Mouse (Mus musculus) right cerebral cortex, postnatal 10 days (tissue): ENCODE results near the gene Ttc23.

Experiments used
- DNase-seq, 2 experiments: peaks; one replicate each; pipeline ENCODE4 v3.0.0; 2021; ENCODE audit warnings: low spot score in 2 of 2

The Ttc23 gene

DNA sequence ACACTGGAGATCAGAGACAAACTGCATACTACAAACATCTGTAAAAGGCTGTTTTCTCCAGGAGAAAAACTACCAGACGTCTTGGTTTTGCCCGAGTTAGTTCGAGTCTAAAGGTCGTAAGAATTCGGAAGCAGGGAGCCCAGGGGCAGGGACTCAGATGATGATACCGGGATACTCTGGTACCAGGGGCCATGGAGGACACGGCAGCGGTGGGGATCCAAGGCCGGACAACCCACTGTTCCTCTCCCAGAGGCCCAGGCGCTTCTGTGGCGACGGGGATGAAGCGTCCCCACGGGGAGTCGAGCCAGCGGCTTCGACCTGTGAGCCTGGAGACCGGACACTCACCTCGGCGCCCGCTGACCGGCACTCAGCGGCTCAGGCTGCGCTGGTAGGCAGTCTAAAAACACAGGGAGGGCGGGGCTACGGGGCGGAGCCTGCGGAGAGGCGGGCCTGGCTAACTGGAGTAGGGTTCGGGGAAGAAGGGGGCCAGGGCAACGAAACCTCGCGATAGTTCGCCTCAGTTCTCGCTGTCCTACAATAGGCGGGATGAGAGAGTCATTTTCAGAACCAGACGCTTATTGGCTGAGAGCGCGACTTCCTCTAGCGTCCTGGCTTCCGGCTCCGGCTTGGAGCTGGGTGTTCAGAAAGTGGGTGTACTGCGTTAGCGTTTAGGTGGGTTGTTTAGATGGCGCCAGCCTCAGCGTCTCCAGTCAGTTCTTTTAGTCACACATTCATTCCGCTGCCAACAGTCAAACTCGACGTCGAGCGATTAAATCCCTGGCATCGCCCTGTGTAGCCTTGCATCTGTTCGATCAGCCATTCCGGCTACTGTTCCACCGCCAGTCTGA is 2.2 kb upstream of the Ttc23 start, which contains the start of gene Lrrc28:
TSS of gene Lrrc28 (minus strand) at position 436 of the 848 bp plus-strand sequence.
- DNase-seq: peak; percentile 99 to 100

DNA sequence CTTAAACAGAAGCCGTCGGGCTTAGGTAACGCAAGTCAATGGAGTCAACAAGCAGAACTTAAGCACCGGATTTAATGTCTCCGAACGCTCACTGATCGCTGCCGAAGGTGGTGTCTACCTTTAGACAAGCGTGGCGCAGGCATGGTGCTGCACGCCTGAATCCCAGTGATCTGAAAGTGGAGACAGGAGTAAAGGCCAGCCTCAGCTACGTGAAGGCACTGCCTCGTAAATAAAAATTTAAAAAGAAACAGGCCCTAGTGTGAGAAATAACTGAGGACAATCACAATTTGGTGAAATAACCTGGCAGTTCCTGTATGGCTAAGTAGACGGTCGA is 1.6 kb upstream of the Ttc23 start:
- DNase-seq: no peak

DNA sequence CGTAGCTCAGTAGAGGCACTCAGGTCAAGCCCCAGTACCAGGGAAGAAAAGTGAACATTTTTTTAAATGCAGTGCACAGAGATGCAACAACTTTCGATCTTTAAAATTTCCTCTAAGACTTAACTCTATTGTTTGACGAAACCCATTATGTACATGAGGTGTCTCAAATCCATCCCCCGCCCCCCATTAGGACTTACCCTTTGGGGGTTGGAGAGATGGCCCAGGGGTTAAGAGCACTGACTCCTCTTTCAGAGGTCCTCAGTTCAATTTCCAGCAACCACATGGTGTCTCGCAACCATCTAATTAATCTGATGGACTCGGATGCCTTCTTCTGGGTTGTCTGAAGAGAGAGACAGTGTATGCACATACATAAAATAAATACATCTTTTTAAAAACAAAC is 1.1 kb upstream of the Ttc23 start:
- no peak for DNase-seq

DNA sequence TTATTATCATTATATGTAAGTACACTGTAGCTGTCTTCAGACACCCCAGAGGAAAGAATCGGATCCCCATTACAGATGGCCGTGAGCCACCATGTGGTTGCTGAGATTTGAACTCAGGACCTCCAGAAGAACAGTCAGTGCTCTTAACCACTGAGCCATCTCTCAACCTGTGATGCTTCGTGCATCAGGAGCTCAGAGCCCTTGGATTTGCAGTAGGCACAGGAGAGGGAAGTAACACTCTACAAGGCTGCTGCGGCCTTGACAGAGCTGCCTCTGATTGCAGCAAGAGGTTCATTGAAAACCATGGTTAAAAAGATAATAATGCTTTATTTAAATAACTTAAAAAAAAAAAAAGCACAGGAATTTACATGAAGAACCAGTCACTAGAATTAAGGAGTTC is 1.2 kb downstream of the Ttc23 start:
- no peak for DNase-seq

DNA sequence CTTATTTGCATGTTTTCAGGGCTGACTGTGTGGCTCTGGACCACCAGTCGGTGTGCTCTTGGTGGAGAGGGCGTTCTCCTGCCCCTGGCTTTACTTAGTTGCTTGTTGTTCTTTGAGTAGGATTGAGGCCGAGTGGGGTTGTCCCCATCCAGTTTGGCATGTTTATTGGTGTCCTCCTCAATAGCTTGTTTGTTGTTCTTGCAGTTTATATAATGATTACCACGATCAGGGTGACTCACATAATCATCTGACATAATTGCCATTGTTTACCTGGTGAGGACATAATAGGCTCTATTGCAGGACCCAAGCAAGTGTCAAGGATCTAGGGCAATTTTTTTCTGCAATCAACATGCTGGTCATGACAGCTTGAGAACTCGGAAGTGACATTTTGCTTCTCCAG is 5.0 kb downstream of the Ttc23 start:
- no peak for DNase-seq

DNA sequence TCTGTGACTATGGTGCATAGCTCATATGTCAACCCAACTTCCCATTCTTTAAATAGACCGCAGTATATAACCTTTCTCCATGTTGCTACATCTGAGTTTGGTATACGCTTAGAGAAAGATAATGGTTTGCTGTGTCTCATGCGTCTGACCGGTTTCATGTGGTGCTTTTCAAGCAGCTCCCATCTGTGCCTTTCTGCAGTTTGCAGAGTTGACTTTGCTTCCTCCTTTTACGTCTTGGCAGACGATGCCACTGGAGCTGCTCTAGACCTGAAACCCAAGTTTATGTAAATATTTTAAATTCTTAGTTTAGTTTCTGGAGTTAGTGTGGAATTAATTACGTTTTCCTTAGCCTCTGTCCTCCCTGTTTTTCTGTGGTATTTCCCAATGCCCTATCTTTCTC is 7.5 kb downstream of the Ttc23 start:
- peak; percentile 50 to 74 for DNase-seq

DNA sequence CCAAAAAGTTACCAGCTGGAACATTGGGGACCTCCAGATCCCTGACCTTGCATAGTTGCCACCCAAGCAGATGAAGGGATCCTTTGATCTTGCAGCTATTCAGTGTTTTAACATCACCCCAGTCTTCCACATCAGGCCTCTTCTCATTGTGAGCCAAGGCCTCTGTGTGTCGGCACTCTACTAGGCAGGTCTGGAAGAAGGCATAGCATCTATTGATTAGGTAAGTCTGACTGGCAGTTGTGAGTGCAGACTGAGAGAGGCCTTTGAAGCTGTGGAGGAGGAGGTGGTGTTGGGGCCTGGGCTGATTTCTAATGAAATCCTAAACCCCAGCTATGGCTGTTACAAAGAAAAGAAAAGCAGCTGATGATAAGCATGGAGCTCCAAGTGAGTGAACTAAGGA is 8.0 kb downstream of the Ttc23 start:
- DNase-seq: no peak

DNA sequence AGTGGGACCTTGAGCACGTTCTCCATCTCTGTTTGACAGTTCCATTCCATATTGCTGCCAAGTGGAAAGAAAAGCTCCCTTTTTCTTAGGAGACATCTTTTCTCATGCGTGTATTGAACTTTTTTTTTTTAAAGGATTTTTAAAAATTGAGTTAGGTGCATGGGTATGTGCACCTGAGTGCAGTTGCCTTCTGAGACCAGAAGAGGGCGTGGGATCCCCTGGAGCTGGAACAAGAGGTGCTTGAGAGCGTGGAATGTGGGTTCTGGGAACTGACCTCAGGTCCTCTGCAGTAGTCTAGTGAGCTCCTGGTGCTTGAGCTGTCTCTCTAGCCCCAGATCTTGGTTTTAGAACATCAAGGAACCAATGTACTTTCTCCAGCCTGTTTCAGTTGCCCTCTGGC is 10.9 kb downstream of the Ttc23 start:
- no peak for DNase-seq

DNA sequence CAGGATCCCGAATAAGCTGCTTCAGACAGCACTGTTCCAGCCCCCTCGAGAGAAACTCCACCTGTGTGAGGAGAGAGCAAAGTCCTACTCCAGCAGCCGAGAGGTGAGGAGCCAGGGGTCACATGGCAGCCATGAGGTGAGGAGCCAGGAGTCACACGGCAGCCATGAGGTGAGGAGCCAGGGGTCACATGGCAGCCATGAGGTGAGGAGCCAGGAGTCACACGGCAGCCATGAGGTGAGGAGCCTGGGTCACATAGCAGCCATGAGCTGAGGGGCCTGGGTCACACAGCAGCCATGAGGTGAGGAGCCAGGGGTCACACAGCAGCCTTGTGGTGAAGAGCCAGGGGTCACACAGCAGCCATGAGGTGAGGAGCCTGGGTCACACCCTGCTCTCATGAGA is 15.2 kb downstream of the Ttc23 start:
- DNase-seq: peak in 1 of 2 experiments; percentile 14

DNA sequence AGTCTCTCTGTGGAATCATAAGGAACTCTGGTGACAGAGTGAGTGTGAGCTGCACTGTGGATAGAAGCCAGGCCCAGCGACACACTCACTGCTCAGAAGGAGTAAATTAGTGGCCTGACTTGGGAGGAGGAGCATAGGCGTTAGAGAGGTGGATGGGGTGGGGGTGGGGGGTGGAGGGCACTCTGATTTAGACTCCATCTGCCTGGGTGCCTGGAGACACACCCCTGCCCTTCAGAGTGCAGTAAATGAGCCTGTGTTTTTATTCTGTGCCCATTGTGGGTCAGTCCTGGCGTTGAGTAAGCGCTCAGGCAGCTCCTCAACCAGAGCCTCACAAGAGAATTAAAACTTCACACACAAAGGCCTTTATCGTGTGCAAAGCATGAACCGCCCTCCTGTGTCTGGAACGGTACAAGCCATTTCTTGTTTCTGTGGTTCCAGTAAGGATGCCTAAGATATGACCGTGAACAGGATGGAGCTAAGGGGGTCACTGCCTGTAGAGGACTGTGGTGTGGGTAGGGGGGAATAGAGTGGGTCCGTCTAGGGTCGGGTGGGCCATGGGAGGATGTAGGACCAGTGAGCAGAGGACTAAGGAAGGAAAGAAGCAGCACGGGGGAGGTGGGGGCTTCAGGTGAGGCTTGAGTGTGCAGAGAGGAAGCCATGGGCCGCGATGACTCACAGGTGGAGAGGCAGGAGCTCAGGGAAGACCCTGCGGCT is 16.9 kb downstream of the Ttc23 start:
- peak in 1 of 2 experiments; percentile 12 for DNase-seq

DNA sequence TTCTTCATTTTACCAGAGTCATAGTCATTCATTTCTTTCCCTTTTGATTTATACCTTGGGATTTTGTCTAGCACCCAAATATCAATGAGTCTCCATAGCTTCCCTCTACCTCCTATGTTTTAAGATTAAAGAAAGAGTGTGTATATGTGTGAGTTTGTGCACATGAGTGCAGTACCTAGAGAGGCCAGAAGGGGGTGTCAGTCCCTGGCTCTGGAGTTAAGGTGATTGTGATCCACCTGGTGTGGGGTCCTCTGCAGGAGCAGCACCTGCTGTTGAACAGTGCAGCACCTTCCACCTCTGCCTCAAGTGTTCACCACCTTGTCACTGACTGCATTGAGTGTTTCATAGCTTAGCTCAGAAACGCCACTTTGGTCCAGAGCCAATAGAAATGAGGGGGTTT is 23.8 kb downstream of the Ttc23 start:
- no peak for DNase-seq

DNA sequence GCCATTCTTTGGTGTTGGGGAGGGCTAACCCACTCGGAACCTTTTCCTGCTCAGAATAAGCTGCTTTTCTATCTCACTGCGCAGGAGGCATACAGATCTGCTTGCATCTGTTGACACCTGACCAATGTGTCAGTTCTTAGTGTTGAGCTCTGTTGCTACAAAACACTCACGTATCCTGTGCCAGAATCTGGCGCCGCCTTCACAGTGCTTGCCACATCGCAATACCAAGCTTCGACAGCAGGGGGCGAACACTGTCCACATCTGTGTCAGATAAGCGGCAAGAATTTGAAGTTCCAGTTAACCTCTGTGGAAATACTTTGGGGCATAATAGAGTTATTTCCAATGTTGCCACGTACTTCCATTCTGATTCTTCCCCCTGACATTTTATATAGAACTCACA is 25.4 kb downstream of the Ttc23 start:
- peak; percentile 91 to 95 for DNase-seq

DNA sequence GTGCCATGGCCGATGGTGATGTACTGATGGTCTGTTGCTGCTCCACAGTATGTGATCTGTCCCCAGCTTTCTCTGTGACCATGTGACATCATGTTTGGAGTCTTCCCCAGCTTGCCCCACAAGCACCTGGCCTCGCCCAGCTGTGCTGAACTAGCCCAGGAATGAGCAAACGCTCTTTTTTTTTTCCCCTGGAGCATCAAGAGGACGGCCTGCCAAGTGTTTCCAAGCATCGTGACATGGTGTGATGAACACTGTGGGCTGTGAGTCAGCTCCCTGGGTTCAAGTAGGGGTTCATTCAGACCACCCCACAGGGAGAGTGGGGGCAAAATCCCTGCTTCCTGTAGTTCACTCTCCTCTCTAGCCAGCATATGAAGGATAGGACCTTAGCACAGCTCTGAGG is 26.4 kb downstream of the Ttc23 start:
- DNase-seq: no peak

DNA sequence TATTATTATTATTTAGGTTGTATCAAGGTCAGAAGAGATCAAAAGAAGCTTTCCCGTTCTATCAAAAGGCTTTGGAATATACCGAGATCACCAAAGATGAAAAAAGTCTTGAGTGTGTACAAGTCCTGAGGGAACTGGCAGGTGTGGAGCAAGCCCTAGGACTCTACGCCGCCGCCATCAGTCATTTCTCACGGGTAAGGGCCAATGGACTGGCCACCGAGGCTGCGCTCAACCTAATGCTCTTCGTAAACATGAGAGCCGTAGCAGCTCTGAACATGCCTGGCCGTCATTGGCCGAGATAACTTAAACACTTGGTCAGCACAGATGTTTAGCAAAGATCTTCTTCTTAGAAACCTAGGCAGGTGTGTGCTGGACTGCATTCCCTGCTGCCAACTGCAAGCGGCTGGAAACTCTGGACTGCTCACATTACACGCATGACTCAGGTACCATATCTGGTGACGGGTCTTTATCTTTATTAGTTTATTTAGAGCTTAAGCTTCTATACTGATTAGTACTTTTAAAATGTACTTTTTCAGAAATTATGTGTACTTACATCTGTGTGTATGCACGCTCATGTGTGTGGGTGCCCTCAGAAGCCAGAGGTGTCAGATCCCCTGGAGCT is 31.8 kb downstream of the Ttc23 start:
- DNase-seq: no peak

DNA sequence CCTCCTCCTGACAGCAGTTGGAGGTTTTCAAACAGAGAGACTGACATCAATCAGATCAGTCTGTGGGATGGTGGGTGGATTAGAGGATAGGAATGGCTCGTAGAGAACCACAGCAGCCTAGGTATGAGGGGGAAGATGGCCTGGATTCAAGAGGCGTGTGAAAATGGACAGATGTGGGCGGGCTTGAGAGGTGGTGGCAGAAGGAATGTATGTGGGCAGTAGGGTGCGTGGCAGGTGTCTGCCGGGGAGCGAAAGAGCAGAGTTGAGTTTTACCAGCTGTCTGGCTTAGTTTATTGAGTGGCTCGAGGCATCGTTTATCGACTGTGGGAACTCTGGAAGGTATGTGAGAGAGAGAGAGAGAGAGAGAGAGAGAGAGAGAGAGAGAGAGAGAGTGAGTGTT is 33.9 kb downstream of the Ttc23 start:
- DNase-seq: no peak

DNA sequence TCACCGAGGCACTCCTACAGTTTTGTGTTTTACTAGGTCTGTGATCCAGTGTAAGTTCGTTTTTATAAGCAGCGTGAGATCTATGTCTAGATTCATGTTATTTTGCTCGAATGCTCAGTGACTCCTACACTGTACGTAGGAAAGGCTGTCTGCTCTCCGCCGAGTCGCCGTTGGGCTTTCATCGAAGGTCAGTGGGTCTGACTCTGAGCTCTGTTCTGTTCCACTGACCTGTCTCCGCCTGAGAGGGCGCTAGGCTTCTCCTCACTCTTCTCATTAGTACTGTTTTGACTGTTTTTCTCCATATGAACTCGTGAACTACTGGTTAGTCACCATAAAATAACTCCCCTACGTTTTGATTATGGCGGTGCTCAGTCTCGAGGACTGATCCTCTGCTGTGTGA is 35.8 kb downstream of the Ttc23 start:
- DNase-seq: no peak

DNA sequence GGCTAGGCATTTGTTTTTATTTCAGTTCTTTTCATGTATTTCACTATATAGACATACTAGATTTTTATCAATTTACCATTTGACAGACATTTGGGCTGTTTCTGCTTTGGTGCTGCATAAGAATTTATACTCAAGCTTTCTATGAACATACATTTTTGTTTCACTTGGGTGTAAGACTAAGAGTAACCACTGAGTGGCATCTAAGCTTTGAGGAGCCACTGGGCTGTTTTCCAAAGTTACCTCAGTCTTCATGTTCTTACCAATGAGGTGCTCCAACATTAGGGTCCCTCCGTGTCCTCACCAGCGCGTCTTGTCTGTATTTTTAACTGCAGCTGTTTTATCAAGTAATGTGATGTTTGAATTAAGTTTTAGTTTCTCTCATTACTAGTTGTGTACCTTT is 39.3 kb downstream of the Ttc23 start:
- DNase-seq: no peak

DNA sequence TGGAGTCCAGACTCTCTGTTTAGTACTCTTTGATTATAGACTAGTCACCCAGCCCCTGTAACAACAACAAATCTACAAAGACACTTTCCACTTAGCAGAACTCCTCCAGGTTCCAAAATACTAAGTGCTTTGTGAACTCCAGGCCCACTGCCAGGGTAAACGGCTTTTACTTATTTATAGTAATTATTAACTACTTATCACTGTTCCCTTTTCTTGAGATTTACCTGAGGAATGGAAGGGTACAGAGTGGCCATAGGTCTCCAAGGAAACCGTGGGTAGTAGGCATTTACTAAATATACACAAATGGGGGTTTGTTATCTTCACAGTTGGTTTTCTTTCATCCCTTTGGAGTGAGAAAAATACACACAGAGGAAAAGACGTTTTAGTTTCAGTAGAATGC is 41.1 kb downstream of the Ttc23 start:
- no peak for DNase-seq

DNA sequence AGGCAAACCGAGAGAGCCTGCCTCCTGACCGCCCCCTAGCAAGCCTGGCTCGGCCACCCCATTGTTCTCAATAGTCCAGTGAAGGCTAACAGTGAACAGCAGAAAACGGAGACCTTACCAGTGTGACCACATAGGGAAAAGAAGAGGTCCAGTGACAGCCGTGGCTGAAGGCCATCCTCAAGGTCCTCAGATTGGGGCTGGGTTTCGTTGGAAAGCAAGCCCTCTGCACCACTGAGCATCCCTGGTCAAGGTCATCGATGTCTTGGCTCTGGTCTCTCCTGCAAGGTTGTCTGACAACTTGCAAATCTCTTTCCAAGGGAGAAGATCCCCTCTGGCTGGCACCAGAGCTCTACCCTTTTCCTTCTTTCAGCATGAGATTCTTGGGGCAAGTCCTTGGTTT is 42.6 kb downstream of the Ttc23 start:
- DNase-seq: no peak

DNA sequence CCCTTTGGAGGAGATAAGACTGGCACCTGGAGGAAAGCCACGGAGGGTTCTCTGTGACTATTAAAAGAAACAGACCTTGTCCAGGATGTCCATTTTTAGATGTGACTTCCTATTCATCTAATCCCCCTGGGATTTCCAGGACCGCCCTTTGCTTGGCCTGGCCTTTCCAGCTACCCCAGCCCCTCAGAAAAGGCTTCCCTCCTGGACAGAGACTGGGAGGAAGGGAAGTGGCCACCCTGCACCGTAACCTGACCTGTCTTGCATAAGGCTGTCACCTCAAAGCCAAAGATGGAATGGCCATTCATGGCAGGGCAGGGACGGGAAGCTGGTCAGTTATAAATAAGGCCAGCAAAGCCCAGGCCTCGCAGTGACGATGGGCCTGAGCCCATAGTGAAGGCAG is 43.8 kb downstream of the Ttc23 start:
- DNase-seq: no peak

DNA sequence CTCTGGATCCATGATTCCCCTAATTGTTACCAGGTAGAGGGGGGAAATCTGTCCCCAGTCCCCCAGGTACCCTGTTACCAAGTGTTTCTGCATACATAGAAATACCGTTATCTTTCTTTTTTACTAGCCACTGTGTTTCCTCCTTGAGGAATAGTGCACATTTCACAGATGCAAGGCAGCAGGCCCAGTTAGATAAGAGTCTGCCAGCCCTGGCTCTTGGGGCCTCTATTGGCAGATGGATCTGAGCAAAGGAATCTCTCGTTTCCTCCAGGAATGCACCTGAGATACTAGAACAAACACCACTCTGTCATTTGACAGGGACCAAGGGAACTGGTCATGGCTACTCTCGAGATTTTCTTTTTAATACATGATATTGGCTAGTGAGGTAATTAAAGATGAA is 44.9 kb downstream of the Ttc23 start:
- no peak for DNase-seq

DNA sequence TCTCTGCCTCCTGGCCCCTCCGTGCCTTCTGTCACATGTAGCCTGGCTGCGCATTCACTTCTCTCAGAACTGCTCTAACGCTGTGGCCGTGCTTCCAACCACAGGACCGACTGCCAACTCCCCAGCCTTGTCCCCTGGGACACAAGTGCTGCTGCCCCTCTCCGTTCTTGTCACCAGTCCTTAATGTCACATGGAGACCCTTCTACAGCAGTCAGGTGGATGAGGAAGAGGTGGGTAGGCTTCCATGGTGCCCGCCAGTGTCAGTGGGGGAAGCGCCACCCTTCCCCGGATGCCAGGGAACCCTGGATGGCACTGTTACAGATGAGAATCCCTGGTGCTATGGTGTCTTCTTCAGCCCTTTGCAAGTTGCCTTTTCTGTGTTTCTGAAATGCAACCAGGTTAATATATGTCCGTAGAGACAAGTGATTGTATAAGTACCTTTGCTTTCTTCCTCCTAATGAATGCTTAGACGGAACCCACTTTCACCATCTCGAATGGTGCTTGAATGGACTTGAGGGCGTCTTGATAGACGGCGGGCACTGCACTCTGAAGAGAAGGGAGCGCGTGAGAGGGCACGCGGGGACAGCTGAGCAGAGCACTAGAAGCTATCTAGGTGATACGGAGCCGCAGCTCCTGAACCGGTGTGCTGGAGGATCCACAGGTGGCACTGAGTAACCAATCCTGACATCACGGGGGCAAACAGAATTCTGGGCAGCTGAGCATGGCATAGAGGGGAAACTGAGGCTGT is 45.8 kb downstream of the Ttc23 start:
- DNase-seq: no peak
